In the genomic region with DNA sequence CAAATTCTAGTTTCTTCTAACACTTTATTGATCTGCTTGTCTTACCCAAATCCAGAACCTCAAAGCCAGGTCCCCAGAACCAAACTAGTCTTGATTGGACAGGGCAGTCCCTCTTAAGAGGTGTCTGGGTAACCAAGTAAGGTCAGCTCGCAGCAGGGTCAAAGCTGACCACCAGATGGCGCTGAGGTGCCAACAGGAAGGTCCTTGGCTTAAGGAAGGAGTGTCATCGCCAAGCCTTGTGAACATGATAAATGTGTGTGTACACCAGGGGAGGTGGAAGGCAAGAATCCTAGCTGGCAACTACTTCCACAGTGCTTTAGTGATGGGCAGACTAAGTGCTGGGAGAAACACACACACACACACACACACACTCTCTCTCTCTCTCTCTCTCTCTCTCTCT, we compare ENCODE assay signal across 8 mouse cellular contexts. TPM values are rescaled to one million over a fixed set of nuclear protein-coding genes. Genes with fewer than 3 reads are reported as not detected.
DNase-seq lines count a peak whose midpoint lies in the region; ATAC-seq lines count a peak whose summit lies in the region.

No protein-coding gene starts in this region.

- H3K9ac ChIP-seq in hindbrain, embryonic 15.5 days, result no peak overlapping the region

- H3K36me3 ChIP-seq in hindbrain, embryonic 15.5 days, result no peaks in the 10 kb centered on the region

- H3K4me3 ChIP-seq in hindbrain, embryonic 15.5 days, result no peak overlapping the region

- no peak overlapping the region for H3K27ac ChIP-seq in hindbrain, embryonic 15.5 days (replicated peaks)

- no peaks in the 10 kb centered on the region for H3K9me3 ChIP-seq in hindbrain, embryonic 15.5 days

- DNase-seq in NIH3T3 (ENCODE audit: low read depth), result peak; percentile 95
- peak; percentile 88 for DNase-seq in cerebellum, adult 11 months
- DNase-seq in frontal cortex, postnatal 25 days (ENCODE audit: low spot score in 2 of 2), result peak; percentile 87 to 88
- peak; percentile 84 to 96 for DNase-seq in layer of hippocampus, postnatal 25 days (ENCODE audit: extremely low spot score in 1 of 2, low spot score in 1 of 2)
- DNase-seq in lung, postnatal 25 days (ENCODE audit: low spot score), result peak; percentile 94
- DNase-seq in right cerebral cortex, postnatal 10 days (ENCODE audit: low spot score in 2 of 2), result peak; percentile 88 to 92
- DNase-seq in urinary bladder, postnatal 10 days (ENCODE audit: low spot score), result peak; percentile 94

- WGBS in hindbrain, embryonic 15.5 days, result 2% methylated on average over 3 of the region's 3 CpGs

- peak; percentile 12; the same call in 1 of the 2 replicates for ATAC-seq in hindbrain, embryonic 15.5 days (ENCODE audit: low FRiP score, low read depth)

- H3K4me2 ChIP-seq in hindbrain, embryonic 15.5 days, result no peak overlapping the region

- H3K4me1 ChIP-seq in hindbrain, embryonic 15.5 days (replicated peaks), result peaks cover 20% of the 10 kb centered on the region

- peaks cover 10% of the 10 kb centered on the region; the same call in 1 of the 2 replicates for H3K27me3 ChIP-seq in hindbrain, embryonic 15.5 days

RNA-seq across cellular contexts. Expression of a gene that starts 2.7 kb away (rescaled TPM):
- polyA plus RNA-seq in hindbrain, embryonic 15.5 days (2015; fragmentation: Nextera tagmentation; extraction: Ambion mirVana), result 4.8 and 4.9 TPM in 2 replicates
- 10 to 100 TPM; 27.1 to 28.9 TPM for total RNA-seq in layer of hippocampus, postnatal 25 days (2021)

RNA-seq across cellular contexts. Expression of a gene that starts 23.4 kb away (rescaled TPM):
- not detected in 2 replicates for polyA plus RNA-seq in hindbrain, embryonic 15.5 days (2015; fragmentation: Nextera tagmentation; extraction: Ambion mirVana)
- not detected for total RNA-seq in layer of hippocampus, postnatal 25 days (2021)
